Mouse (Mus musculus) kidney, adult 2 months (tissue): ENCODE data around the gene Gm5150.

Experiments used
- CTCF ChIP-seq: fragments of 200-500 bp; conservative IDR thresholded peaks from 2 replicates; pipeline ENCODE4 v1.5.1; 2011; ENCODE audit warnings: low read depth, mild to moderate bottlenecking, control low read depth, low read length, moderate library complexity, mixed read lengths; ENCODE audit not compliant: insufficient read depth, insufficient read length
- POLR2A ChIP-seq: fragments of 200-500 bp; IDR thresholded peaks from one replicate; pipeline ENCODE4 v1.6.1; 2011; ENCODE audit warnings: low read depth, low read length, control low read depth

- TF ChIP-seq POLR2A (no peak), CTCF (no peak)
These were observed 1.6 kb upstream of the Gm5150 start for GRCm38 (mm10) chr3:16007827-16008226.
